Mouse (Mus musculus) liver, postnatal 0 days (tissue): ENCODE measurements at regions not wholly inside any gene's neighbourhood (a gene's known extent, or its start where the extent isn't known, plus 50 kb on each side); places are given as distances from the start of the nearest gene placed in this dataset.
A peak's percentile ranks its signal among the peaks of the same experiment; 100 is the strongest.
"Not testable (repeated sequence)": the region's sequence is repeated elsewhere in the genome, so short reads cannot be mapped to it uniquely, and the experiment has no call there.

Experiments used
- ATAC-seq: fragments of 200-750 bp; cut with Nextera tagmentation; 2 replicates; pipeline ENCODE4 v1.8.0; 2017; ENCODE audit warnings: mild to moderate bottlenecking, moderate library complexity
- DNase-seq: peaks from one replicate; pipeline ENCODE4 v3.0.0-alpha.2; 2016
- H3K27ac ChIP-seq: fragments of 300-500 bp; sonication (generic); 2 replicates; pipeline ENCODE4 v1.5.1; 2014; ENCODE audit warnings: antibody characterized with exemption, moderate library complexity, mild to moderate bottlenecking, low read depth
- H3K27me3 ChIP-seq: fragments of 300-500 bp; sonication (generic); 2 replicates; pipeline ENCODE4 v1.6.1; 2014; ENCODE audit warnings: low read length, control low read depth, mixed read lengths; ENCODE audit not compliant: insufficient read depth
- H3K36me3 ChIP-seq: fragments of 300-500 bp; sonication (generic); replicated peaks from 2 replicates; pipeline ENCODE4 v1.6.1; 2014; ENCODE audit warnings: mild to moderate bottlenecking, control low read depth, low read length, moderate library complexity, mixed read lengths; ENCODE audit not compliant: insufficient read depth
- H3K4me1 ChIP-seq: fragments of 300-500 bp; sonication (generic); 2 replicates; pipeline ENCODE4 v1.6.1; 2014; ENCODE audit warnings: antibody characterized with exemption, mild to moderate bottlenecking, control low read depth; ENCODE audit not compliant: insufficient read depth
- H3K4me2 ChIP-seq: fragments of 300-500 bp; sonication (generic); 2 replicates; pipeline ENCODE4 v1.6.1; 2014; ENCODE audit warnings: low read depth, mild to moderate bottlenecking, low read length, moderate library complexity, mixed read lengths
- H3K4me3 ChIP-seq: fragments of 300-500 bp; sonication (generic); 2 replicates; pipeline ENCODE4 v1.5.1; 2014; ENCODE audit warnings: low read depth, low read length
- H3K9ac ChIP-seq: fragments of 300-500 bp; sonication (generic); replicated peaks from 2 replicates; pipeline ENCODE4 v1.6.1; 2014; ENCODE audit warnings: mild to moderate bottlenecking, moderate library complexity
- H3K9me3 ChIP-seq: fragments of 300-500 bp; sonication (generic); 2 replicates; pipeline ENCODE4 v1.6.1; 2016; ENCODE audit warnings: mild to moderate bottlenecking, control low read depth, low read length, mixed read lengths
- CTCF ChIP-seq: sonication (generic); IDR thresholded peaks from 2 replicates; pipeline ENCODE4 v1.5.1; 2016; ENCODE audit warnings: antibody characterized with exemption, low read depth
- EP300 ChIP-seq: IDR thresholded peaks from 2 replicates; pipeline ENCODE4 v1.6.1; 2016; ENCODE audit warnings: antibody characterized with exemption, low read depth, mild to moderate bottlenecking
- WGBS: fragments of 180-500 bp; shearing (Covaris S2); extraction: QIAGEN DNeasy Blood & Tissue Kit; methylation state at CpG from one replicate; pipeline ENCODE4 v1.1.7; 2014; ENCODE audit not compliant: insufficient replicate concordance; 5-methylcytosine and 5-hydroxymethylcytosine counted together

DNA sequence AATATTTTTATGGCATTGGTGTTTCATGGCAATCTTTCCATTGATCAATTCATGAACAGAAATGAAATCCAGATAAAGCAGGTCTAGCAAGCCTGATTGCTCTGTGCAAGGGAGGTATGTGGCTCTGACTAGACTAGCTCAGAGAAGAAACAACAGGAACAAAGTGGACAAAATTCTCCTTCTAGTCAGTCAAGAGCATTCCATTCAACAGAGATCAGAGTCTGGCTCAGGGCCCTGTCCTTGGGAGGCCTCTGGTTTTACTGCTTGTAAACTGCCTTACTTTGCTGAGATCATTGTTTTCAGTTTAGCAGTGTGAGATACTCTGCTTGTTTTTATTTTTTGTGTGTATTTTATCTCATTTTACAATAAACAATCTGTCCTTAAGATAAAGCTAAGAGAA lies 607.2 kb downstream of the Anxa1 start:
- Histone ChIP-seq H3K27ac (no peak overlapping the region), H3K9me3 (no peaks in the 10 kb centered on the region), H3K27me3 (no peaks in the 10 kb centered on the region), H3K9ac (no peak overlapping the region), H3K36me3 (no peaks in the 10 kb centered on the region), H3K4me1 (no peaks in the 10 kb centered on the region), H3K4me2 (no peak overlapping the region), H3K4me3 (no peak overlapping the region)
- no peak for ATAC-seq
- DNase-seq = no peak
- TF ChIP-seq EP300 = no peak
- no peak for TF ChIP-seq CTCF

DNA sequence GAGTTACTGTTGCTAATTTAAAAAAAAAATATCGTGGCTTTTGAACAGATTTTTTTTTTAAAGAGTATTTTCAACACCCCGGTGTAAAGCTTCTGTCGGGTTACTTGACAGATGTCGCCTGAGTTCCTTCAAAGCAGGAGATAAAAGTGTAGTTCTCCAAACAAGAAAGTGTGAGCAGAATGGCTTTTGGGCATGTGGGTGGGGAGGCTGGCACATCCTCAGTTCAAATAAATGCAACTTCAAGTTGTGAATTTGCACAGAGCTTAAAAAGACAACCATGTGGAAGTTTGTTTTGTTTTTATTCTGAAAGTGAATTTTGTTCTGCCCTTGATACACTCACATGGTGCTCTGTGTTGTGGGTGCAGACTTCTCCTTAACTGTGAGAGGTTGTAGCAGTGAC lies 612.9 kb downstream of the Anxa1 start:
- no peak for DNase-seq
- no peak overlapping the region for H3K27ac ChIP-seq
- H3K4me3 ChIP-seq = no peak overlapping the region
- ATAC-seq = no peak
- WGBS = 41% methylated on average over 4 of the region's 4 CpGs
- TF ChIP-seq CTCF (no peak), EP300 (no peak)
- no peaks in the 10 kb centered on the region for H3K27me3 ChIP-seq
- no peak overlapping the region for H3K9ac ChIP-seq
- no peaks in the 10 kb centered on the region for H3K9me3 ChIP-seq
- no peak overlapping the region for H3K4me2 ChIP-seq
- H3K36me3 ChIP-seq = no peaks in the 10 kb centered on the region
- no peaks in the 10 kb centered on the region for H3K4me1 ChIP-seq

DNA sequence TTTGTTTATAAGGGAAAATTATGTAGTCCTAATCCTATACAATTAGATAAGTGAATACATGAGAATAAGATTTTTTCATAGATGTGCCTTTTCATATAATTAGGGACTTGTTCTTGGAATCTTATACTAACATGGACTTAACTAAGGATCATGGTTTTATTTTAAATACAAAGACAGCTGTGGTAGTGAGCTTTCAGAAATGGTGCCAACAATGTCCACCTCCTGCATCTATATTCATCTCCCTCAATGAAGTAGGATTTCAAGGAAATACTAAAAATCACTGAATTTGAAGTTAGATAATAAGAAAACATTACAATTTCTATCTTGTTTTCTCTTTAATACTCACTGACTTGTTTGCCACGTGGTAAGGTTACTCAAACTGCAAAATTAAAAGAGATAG lies 619.8 kb downstream of the Anxa1 start:
- no peak for TF ChIP-seq EP300
- TF ChIP-seq CTCF = no peak
- Histone ChIP-seq H3K4me2 (no peak overlapping the region), H3K4me3 (no peak overlapping the region), H3K4me1 (no peaks in the 10 kb centered on the region), H3K9ac (no peak overlapping the region), H3K27ac (no peak overlapping the region), H3K36me3 (no peaks in the 10 kb centered on the region), H3K9me3 (no peaks in the 10 kb centered on the region), H3K27me3 (no peaks in the 10 kb centered on the region)
- no peak for DNase-seq
- 33% methylated on average over 1 of the region's 1 CpGs for WGBS
- no peak for ATAC-seq

DNA sequence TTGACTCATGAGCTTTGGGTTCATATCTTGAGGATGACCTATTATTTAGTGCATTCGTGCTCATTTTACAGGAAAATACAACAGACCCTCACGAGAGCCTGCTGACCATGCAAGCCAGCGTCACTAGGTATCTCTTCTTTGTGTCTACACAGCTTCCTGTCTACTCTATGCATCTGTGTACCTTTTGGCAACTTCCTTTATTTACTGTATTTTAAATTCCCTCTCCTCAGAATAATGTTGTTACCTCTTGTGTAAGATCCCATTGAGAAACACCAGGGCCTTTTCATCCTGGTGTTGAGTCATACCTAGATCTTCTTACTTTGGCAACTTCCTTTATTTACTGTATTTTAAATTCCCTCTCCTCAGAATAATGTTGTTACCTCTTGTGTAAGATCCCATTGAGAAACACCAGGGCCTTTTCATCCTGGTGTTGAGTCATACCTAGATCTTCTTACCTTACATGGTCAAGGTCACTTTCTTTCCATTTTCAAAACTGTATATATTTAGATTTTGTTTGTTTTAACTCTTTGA lies 639.1 kb upstream of the Rorb start:
- ATAC-seq = peak; percentile 82
- H3K27ac ChIP-seq, H3K9me3 ChIP-seq, H3K4me3 ChIP-seq, H3K27me3 ChIP-seq, H3K4me1 ChIP-seq, H3K4me2 ChIP-seq, H3K36me3 ChIP-seq, DNase-seq, H3K9ac ChIP-seq: not testable (repeated sequence)
- WGBS = 56% methylated on average over 3 of the region's 3 CpGs

DNA sequence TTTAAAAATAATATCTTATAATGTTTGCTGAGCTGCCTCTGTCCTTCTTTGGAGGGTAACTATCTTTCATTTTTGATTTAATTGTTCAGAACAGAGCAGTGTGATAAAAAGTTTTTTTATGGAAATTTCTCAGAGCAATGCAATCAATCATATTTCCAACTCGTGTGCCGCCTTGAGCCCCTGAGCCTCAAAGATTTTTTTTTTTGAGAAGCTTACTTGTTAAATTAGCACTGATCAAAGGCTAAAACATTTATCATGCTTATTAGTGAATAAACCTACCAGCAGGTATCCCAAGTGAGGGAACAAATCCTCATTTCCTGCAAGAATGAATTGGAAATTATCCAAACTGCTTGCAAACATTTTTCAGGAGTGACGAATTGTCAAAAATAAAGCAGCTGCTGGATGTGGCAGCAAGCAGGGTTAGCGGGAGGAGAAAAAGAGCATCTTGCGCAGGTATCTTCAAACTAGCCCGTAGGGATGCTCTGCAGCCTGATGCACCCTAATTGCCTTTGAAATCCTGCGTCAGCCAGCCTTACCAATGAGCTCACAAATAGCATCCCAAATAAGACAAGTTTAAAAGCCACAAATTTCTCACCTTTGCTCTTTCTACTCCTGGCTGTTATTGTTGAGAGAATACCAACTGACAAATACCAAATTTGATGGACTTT lies 637.0 kb upstream of the Rorb start:
- TF ChIP-seq CTCF (no peak), EP300 (no peak)
- ATAC-seq (no peak), DNase-seq (no peak)
- H3K27ac ChIP-seq = no peak overlapping the region
- H3K9ac ChIP-seq = no peak overlapping the region
- no peak overlapping the region for H3K4me2 ChIP-seq
- no peaks in the 10 kb centered on the region for H3K27me3 ChIP-seq
- H3K36me3 ChIP-seq = no peaks in the 10 kb centered on the region
- no peak overlapping the region for H3K4me3 ChIP-seq
- 78% methylated on average over 7 of the region's 7 CpGs for WGBS
- H3K9me3 ChIP-seq = no peaks in the 10 kb centered on the region
- no peaks in the 10 kb centered on the region for H3K4me1 ChIP-seq

DNA sequence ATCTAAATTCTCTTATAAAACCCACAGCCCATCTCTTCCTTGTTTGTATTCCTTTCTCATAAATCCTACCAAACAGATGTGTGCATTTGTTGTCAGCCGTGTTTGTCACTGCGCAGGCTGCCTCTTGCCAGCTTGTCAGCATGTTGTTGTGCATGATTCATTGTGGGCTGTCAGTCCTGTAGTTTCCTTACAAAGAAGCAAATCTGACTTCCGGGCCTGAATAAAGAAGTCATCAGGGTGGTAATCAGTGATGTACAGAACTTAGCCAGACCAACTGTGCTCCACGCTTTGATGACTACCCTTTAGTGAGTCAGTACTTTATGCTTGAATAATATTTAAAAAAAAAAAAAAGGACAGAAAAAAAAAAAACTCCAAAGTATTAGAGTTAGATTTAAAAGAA lies 608.9 kb upstream of the Rorb start:
- ATAC-seq (no peak), DNase-seq (no peak)
- Histone ChIP-seq H3K36me3 (no peaks in the 10 kb centered on the region), H3K27ac (no peak overlapping the region), H3K4me3 (no peak overlapping the region), H3K9ac (no peak overlapping the region), H3K9me3 (no peaks in the 10 kb centered on the region), H3K4me1 (no peaks in the 10 kb centered on the region), H3K4me2 (no peak overlapping the region), H3K27me3 (no peaks in the 10 kb centered on the region)
- TF ChIP-seq EP300 (no peak), CTCF (no peak)
- 77% methylated on average over 4 of the region's 4 CpGs for WGBS
